Mouse (Mus musculus): Measurements from ENCODE around the gene Ntn3.
A peak's percentile ranks its signal among the peaks of the same experiment; 100 is the strongest.

Gene Ntn3

GRCm38 (mm10) chr17:24191481-24191880, 17.9 kb downstream of the Ntn3 start:
- DNase-seq (ENCODE audit: low read depth in 1 of 2, low spot score in 2 of 2) = no peak

GRCm38 (mm10) chr17:24190934-24191333, 18.4 kb downstream of the Ntn3 start:
- DNase-seq (ENCODE audit: low read depth in 1 of 2, low spot score in 2 of 2) = no peak

GRCm38 (mm10) chr17:24174259-24174658, 35.1 kb downstream of the Ntn3 start:
- DNase-seq (ENCODE audit: low read depth in 1 of 2, low spot score in 2 of 2) = no peak

GRCm38 (mm10) chr17:24173423-24173822, 35.9 kb downstream of the Ntn3 start:
- DNase-seq (ENCODE audit: low read depth in 1 of 2, low spot score in 2 of 2) = peak in 1 of 2 experiments; percentile 42

GRCm38 (mm10) chr17:24171738-24172137, 37.6 kb downstream of the Ntn3 start:
- peak in 1 of 2 experiments; percentile 68 for DNase-seq (ENCODE audit: low read depth in 1 of 2, low spot score in 2 of 2)

GRCm38 (mm10) chr17:24170729-24171128, 38.6 kb downstream of the Ntn3 start:
- DNase-seq (ENCODE audit: low read depth in 1 of 2, low spot score in 2 of 2) = peak in 1 of 2 experiments; percentile 65

- DNase-seq (ENCODE audit: low read depth in 1 of 2, low spot score in 2 of 2) = no peak
These were observed 39.2 kb downstream of the Ntn3 start for GRCm38 (mm10) chr17:24170125-24170524.

- DNase-seq (ENCODE audit: low read depth in 1 of 2, low spot score in 2 of 2) = peak; percentile 81 to 91
These were observed 39.8 kb downstream of the Ntn3 start, which contains the start of gene Atp6v0c for GRCm38 (mm10) chr17:24169317-24170065. Gene Atp6v0c, minus strand, starts transcription at chr17:24169702.

- peak in 1 of 2 experiments; percentile 68 for DNase-seq (ENCODE audit: low read depth in 1 of 2, low spot score in 2 of 2)
These were observed 40.6 kb downstream of the Ntn3 start for GRCm38 (mm10) chr17:24168590-24169277.

GRCm38 (mm10) chr17:24167891-24168505, 41.3 kb downstream of the Ntn3 start:
- DNase-seq (ENCODE audit: low read depth in 1 of 2, low spot score in 2 of 2) = no peak

GRCm38 (mm10) chr17:24167120-24167519, 42.2 kb downstream of the Ntn3 start:
- no peak for DNase-seq (ENCODE audit: low read depth in 1 of 2, low spot score in 2 of 2)

GRCm38 (mm10) chr17:24164566-24165259, 44.6 kb downstream of the Ntn3 start:
- peak in 1 of 2 experiments; percentile 58 for DNase-seq (ENCODE audit: low read depth in 1 of 2, low spot score in 2 of 2)

GRCm38 (mm10) chr17:24163176-24163962, 46.0 kb downstream of the Ntn3 start, which contains the start of gene Amdhd2:
Gene Amdhd2, minus strand, starts transcription at chr17:24163766.
- DNase-seq (ENCODE audit: low read depth in 1 of 2, low spot score in 2 of 2) = peak; percentile 92 to 93

GRCm38 (mm10) chr17:24162584-24163175, 46.7 kb downstream of the Ntn3 start:
- no peak for DNase-seq (ENCODE audit: low read depth in 1 of 2, low spot score in 2 of 2)

- no peak for DNase-seq (ENCODE audit: low read depth in 1 of 2, low spot score in 2 of 2)
These were observed 47.9 kb downstream of the Ntn3 start for GRCm38 (mm10) chr17:24161466-24161865.

- DNase-seq (ENCODE audit: low read depth in 1 of 2, low spot score in 2 of 2) = no peak
These were observed 51.8 kb downstream of the Ntn3 start for GRCm38 (mm10) chr17:24157526-24157925.

- no peak for DNase-seq (ENCODE audit: low read depth in 1 of 2, low spot score in 2 of 2)
These were observed 52.2 kb downstream of the Ntn3 start for GRCm38 (mm10) chr17:24157121-24157520.

GRCm38 (mm10) chr17:24156394-24156793, 52.9 kb downstream of the Ntn3 start:
- DNase-seq (ENCODE audit: low read depth in 1 of 2, low spot score in 2 of 2) = no peak

GRCm38 (mm10) chr17:24155742-24156141, 53.6 kb downstream of the Ntn3 start:
- no peak for DNase-seq (ENCODE audit: low read depth in 1 of 2, low spot score in 2 of 2)

- no peak for DNase-seq (ENCODE audit: low read depth in 1 of 2, low spot score in 2 of 2)
These were observed 54.9 kb downstream of the Ntn3 start for GRCm38 (mm10) chr17:24154463-24154862.
